Mouse (Mus musculus) ovary, adult 10 weeks (tissue): ENCODE measurements around the gene Bpgm. TPM values are rescaled to one million over a fixed set of nuclear protein-coding genes. Genes with fewer than 3 reads are reported as not detected.

Experiments
- polyA plus RNA-seq: library from polyadenylated mRNA; stranded (reverse); fragments of 350-450 nt; fragmentation: Illumina TruSeq; extraction: RNeasy Lipid Tissue Mini Kit (QIAGEN cat#74804); gene quantifications from one replicate; pipeline ENCODE4 v1.2.3, GENCODE M21; 2014

Gene Bpgm
- polyA plus RNA-seq, result 40.6 TPM

DNA sequence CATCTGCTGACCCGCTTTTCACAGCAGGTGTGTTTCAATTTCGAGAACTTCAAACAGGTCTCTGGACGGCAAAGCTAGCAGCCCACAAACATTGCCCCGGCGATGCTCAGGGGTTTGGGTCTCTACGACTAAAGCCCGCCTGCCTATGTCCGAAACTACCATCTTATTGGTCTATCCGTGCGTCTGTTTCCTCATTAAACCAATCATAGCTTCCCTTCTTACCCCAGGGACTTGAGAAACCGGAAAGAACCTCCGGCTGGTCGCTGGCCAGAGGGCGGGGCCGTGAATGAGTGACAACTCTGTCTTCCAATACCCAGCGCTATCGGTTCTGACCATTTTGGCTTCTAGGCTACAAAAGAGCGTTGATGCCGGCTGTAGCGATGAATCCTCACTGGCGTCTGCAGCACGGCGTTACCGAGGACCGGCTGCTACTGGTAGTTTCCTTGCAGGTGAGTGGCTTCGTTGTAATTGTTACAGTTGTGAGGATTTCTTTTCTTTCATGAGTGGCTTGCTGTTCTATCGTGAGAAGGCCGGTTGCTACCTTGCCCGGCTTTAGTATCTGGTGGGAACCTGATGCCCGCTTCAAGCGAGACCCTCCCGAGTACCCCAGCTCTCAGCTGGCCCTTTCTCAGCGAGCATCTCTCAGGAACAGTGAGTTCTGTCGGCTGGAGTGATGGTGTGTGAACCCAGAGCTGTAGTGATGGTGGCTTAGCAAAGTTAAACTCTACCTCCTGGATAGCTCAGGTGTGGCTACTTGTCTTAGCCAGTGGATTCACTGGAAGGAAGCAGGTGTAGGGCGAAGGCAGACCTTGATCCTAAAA, at the start of gene Bpgm:
Bpgm (plus strand) TSS at position 234 of the 821 bp plus-strand sequence.

Other genes with a start within 250 kb of the Bpgm start
- 170 TPM for gene Akr1b3, start 158.7 kb upstream of the Bpgm start, polyA plus RNA-seq
- 9.5 TPM for gene Akr1b8, start 122.1 kb upstream of the Bpgm start, polyA plus RNA-seq
- gene Akr1b10, start 92.0 kb upstream of the Bpgm start, polyA plus RNA-seq, result 31.5 TPM
- not detected for gene Akr1b7, start 63.9 kb upstream of the Bpgm start, polyA plus RNA-seq
- 809 TPM for gene Cald1, start 122.3 kb downstream of the Bpgm start, polyA plus RNA-seq